Mouse (Mus musculus) left cerebral cortex, adult 9 months (tissue): ENCODE measurements around the gene Egfr.

Experiments used
- DNase-seq, 2 experiments: peaks; one replicate each; pipeline ENCODE4 v3.0.0; 2022; ENCODE audit warnings: low spot score in 2 of 2

Gene Egfr

DNA sequence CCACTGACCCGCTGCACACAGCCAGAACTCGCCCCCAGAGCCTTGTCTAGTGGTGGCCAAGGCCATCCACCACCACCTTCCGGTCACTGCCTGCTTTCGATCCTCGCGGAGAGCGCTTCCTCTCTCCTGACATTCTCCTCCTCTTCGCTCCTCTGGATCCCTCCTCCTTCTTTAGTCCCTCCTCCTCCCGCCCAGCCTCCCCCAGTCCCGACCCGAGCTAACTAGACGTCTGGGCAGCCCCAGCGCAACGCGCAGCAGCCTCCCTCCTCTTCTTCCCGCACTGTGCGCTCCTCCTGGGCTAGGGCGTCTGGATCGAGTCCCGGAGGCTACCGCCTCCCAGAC is at the start of gene Egfr:
TSS of gene Egfr (plus strand) at position 197 of the 342 bp plus-strand sequence.
- no peak for DNase-seq

DNA sequence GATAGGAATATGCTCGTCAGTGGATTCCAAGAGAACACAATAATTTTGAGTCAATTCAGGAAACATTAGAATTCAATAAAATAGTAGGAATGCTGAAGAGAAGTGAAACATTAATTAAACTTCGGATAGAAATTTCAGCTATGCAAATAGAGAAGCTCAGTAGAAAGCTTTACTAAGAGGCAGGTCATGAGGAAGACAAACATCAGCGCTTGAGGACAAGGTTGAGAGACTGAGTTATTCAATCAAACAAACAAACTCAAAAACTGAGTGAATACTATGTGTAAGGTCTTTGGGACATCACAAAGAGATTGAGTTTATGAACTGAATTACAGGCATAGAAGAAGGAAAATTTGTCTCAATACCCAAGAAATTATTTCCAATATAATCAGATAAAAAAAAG is 48.8 kb upstream of the Egfr start:
- DNase-seq = no peak

DNA sequence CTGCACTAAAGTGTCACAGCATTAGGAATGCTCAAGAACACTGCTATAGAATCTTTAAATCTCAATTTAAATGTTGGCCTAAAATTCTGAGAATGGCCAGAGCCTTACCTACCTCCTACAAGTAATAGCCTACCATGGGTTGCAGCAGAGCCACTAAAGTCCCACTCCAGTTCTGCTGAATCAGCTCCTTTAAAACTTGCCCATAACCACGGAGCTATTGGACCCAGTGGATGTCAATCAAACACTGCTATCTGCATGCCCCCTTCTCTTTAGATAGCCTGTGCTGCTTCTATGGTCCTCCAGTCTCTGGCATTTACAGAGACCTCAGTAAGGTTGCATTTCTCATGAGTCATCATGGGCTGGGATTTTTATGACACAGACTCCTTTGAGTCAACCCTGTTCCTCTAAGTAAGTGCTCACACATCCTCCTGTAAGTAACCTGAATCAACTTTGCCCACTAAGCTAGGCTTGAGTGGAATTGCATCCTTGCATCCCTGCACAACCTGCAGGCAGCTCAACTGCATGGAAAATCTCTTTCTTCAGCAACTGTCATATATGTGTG is 16.8 kb upstream of the Egfr start:
- no peak for DNase-seq

DNA sequence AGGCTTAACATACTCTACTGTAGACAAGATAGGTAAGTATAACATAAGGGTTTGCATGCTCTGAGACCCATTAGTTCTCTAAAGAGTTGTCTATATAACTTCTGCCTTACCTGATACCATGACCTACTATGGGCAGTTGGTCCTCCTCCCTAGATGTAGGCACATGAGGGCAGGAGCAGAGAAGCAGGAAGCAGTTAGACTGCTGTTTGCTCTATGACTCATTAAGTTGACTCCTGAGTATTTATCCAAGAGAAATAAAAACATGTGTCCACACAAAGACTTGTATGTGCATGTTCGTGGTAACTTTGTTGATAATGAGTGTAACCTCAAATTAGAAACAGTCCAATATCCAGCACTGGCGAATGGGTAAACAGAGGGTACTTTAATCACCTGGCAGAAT is 14.7 kb upstream of the Egfr start:
- no peak for DNase-seq

DNA sequence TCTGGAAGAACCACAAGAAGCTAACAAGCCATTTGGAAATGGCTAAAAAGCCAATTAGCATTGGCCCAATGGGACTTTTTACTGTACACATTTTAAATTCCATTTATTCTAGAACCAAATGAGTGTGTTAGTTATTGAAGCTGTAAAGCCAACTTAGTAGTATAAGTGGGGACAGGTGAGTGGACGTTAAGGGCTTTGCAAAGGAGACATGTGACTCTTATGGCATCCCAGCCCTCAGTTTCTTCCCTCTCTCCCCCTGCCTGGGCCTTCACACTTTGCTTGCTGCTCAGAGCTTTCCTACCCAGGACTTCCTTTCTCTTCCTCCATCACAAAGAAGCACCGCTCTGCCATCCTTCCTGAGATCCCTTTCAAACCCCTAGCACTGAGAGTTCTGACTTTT is 13.3 kb upstream of the Egfr start:
- no peak for DNase-seq

DNA sequence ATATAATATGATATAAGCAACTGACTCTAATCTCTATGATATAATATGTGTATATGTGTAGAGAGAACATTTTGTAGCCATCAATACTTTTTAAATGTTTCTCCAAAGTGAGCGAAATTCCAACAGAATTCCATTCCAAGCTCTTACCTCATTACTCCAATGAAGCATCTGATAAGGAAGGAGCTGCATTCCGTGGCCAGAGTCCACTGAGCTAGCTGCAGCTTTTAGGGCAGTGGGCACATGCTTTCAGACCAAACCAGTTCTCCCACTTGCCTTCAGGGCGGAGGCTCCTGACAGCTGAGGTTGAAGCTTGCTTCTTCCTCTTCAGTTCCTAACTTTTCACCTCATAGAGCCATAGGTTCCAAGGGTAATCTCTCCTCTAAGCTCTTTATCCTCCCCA is 12.8 kb upstream of the Egfr start:
- no peak for DNase-seq

DNA sequence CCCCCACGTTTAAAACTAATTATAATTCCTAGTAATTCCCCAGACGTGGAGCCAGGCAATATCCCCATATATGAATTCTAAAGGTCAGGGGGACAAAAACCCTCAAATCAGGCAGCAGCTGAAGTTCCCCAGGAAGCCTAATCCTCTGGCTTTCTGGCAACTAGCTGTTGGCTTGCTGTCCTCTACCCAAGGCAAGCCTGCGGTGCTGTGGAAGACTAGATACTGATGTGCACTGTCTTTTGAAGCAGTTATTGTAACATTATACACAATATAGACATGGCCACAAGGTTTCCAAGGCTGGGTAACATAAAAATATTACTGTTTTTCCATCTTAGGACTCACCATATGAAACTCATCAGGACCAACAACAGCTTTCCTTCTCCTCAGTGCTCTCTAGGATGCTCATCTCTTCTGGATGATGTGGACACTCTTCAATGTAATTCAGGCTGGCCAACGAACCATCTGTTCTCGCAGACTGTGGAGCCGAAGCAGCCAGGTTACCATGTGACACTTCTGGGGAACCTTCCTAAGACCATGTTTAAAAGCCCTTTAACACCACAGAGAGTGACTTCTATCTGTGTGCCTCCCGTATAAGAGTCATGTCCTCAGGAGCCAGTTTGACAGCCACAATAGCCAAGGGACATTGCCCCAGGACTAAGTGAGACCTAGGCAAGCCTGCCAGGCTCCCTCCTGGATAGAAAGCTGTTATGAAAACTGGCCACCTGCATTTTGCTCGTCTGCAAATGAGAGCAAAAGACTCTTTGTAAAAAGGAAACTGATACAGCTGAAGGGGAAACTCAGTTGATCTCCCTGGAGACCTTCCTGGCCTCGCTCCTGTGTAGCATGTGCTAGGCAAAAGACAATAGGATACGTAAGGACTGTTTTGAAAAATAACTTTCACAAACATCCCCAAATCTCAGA is 11.1 kb upstream of the Egfr start:
- DNase-seq = no peak

DNA sequence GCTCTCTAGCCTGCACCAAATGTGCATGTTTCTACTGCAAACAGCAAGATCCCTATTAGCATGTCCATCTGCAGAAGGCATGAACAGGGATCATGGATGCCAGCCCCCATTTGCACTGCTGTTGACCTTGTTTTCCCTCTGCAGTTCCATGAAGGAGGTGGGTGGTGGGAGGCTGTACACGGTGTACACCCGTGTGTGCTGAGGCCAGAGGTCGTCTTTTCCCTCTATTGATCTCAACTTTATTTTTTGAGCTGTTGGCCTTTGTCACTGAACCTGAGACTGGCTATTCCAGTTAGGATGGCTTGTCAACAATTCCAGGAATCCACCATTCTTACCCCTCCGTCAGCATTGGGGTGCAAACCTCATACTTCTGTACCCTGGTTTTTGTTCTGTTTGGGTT is 9.8 kb upstream of the Egfr start:
- no peak for DNase-seq

DNA sequence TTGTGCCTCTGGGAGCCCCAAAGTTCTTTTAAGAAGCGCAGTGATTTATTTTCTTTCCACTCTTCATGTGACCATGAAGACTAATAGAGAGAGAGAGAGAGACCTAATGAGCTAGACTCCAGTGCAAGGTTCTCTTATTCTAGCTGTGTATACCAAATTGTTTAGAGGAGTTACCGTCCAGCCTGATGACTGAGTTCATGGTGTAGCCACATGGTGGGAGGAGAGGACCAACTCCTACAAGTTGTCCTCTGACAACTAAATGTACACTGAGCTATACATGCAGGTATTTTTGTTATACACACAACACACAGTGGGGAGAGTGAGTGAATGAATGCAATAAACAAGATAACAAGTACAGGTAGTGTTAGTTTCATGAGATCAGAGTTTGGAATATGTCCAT is 9.2 kb upstream of the Egfr start:
- DNase-seq = no peak

DNA sequence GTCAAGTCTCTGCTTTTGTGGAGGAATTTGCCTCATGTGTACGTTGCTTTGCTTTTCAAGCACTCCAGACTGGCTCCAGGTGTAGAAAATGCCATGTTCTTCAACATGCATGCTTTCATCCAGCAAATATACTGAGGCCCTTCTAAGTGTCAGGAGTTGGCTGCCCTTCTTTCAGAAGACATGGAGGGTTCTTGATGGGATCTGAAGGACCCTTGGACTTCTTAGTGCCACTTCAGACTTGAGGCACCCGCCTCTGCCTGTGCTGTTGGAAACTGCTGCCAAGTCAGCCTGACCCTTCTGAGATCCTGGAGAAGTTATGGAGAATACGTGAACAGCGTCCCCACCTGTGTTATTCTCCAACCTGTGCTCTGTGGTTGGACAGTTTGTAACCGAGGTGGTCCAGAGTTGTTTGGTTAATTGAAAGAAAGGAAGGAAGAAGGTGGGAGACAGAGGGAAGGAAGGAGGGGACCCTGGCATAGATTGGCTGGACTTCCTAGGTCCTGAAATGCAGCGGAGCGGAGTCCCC is 483 bp upstream of the Egfr start:
- no peak for DNase-seq

DNA sequence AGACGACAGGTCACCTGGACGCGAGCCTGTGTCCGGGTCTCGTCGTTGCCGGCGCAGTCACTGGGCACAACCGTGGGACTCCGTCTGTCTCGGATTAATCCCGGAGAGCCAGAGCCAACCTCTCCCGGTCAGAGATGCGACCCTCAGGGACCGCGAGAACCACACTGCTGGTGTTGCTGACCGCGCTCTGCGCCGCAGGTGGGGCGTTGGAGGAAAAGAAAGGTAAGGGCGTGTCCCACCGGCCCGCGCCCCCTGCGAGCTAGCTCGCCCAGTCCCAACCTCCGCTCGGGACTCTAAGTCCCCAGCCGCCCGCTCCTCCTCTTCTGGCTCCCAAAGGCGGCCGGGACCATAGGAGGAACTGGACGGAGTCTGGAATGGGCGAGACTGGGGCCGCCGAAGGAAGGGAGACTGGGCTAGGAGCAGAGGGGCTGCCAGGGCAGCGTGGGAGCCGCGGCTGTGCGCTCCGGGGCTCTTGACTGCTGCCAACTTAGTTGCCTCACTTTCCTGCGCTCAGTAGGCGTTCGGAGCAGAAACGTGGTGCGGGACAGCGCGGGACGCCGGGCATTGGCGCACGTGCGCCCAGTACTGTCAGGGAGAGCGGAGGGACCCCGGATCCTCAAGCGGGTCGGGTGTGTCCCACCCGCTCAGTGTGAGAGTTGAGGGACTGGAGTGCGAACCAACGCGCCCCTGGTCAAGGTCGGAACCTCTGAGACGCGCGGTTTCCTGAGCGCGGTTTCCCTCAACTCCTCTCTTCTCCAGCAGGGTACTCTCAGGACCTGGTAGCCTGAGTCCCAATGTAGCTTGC is 548 bp downstream of the Egfr start:
- no peak for DNase-seq

DNA sequence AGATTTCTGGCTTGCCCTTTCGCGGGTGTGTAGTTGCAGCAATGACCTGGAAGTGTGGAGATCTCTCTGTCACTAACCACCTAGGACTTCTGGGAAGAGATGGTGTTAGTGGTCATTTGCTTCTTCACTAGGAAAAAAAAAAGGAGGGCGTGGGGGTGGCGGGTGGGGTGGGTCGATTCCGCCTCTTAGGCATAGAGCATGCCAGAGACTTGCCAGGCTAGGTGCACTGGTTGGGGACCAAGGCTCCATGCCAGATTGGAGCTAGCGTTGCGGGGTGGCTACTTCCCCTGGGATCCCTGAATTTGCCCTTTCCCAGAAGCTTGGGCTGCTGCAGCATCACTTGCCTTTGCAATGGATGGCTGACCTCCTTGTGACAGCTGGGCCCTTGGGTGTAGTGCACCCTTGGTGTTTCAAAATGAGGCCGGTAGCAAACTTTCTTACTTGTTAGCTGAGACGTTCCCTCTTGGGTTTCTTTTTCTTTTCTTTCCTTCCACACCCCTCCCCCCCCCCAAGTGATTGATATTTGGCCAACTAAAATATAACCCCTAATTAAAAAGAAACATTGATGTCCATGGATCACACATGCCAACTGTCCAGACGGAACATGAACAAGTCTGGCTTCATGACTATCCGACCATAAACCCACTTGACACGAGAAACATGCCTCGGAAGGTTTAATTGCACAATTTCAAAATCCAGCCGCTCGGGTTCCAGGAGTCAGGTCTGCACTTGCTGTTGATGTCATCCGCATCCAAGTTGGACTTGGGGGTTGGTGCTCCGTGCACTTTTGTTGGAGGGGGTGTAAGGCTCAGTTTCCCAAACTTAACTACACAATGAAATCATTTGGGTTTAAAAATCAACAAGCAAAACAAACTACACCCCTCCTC is 1.4 kb downstream of the Egfr start:
- no peak for DNase-seq

DNA sequence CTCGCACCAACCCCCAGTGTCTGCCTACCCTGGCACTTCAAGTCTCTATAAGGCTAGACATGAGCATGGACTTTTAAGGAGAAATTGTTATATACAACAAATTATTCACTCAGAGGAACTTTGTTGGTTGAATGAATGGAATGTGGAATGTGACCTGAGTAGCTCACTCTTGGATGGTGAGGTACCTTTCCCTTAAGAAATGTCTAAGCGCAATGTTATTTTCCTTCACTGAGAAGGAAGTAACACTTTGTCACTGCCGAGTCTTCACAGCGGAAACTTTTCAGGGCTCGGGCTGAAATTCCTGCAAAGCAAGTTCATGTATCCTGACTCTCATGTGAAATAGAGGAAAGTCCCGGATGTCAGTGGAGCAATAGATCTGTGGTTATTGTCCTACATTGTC is 7.9 kb downstream of the Egfr start:
- DNase-seq = no peak

DNA sequence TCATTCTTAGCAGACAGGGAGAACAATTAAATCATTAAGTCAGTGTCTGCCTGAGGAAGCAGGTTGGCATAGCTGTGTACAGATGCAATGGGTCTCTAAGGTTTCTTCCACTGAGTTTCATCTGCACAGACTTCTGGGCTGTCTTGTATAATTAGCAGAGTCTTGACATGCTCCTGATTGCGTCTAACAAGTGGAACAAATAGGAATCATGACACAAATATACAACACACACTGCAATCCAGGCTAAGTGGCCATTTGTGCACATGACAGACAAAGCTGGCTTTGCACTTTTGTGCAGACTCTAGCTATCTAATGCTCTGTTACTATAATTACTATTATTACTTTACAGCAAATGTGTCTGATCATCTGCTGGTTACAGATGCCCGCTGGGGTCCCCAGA is 9.2 kb downstream of the Egfr start:
- no peak for DNase-seq

DNA sequence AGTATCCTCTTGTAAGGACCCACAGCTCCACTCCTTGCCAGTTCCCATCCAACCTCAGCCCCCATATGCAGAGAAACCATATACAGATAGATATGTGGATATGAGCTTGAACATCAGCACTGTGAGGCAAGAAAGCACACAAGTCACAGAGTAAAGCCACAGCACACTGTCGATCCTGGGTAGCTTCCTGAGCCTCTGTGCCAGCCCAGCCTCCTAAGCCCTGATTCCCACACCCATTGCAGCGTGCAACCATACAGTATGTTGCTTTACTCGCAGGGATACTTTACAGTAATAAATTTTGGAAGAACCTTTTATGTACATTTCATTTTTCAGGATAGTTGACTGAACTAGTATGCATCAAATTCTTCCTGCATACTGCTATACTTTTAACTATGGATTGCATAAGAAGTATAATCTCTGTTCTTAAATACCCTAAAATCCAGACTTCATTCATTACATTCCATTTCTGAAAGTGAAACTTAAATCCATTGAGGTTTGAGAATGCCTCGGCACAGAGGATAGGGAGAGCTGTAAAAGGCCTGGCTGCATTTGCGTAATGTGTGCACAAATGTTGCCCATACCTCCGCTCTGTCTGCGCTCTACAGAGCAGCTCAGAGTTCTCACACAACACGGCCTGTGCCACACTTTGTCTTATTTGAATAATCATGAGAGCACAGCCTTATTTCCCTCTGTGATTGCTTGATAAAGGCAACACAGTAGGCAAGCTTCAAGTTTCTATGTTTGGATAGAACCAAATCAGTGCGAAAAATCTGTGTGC is 14.2 kb downstream of the Egfr start:
- no peak for DNase-seq

DNA sequence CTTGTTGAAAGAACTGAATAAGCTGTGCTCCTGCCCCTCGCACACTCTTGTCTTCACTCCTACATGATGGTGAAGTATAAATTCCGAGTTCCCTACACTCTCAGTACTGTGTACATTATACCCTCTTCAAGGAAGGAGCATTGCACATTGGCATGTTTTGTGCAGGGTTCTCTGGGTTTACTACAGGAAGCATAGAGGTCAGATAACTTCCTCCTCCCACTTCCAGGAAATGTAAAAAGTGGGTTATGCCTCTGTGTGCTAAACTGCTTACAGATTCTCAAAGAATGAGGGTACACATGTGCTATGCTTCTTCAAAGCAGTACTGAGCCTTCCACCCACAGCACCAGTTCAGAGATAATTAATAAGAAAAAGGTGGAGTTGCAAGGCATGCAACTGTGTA is 16.0 kb downstream of the Egfr start:
- DNase-seq = no peak

DNA sequence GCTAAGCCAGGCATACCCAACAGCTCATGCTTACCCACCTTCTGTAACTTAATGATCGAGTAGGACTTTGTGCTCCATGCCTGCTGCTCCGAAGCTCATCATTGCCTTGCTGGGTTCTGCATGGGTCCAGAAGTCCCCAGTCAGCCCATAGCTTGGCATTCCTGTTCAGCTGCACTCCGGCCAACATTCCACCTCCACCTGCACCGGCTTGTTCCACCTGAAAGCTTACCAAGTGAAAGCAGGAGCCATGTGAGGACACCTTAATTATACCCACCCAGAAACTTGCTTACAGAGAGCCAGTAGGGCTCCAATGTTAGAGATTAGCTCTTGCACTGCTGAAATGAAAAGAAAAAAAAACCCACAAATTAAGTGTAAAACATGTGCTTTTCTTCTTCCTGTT is 17.3 kb downstream of the Egfr start:
- DNase-seq = no peak

DNA sequence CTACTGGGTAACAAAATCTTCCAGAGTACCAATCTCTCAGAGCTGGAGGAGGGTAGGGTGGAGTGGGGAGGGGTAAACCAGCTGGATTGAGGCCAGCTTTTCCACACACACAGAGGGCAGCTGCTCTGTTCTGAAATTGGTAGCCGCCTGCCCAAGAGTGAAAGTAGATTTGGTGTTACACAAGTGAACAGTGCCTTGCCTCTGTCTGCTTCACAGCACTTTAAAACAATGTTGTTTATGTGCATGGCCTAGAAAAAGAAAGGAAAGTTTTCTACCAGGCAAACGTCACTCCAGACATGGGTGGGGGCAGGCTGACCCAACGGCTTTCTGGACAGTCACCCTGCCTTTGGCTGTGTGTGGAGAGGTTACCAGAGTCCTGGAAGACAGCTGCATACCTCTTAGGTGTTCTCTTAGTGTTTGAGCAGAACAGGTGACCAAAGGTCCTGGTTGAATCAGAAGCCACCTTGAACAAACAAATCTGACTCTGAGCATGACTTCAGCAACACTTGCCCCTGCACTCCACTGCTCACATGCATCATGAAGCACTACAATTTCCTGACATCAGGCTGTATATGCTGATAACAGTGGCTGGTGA is 17.8 kb downstream of the Egfr start:
- DNase-seq = no peak

DNA sequence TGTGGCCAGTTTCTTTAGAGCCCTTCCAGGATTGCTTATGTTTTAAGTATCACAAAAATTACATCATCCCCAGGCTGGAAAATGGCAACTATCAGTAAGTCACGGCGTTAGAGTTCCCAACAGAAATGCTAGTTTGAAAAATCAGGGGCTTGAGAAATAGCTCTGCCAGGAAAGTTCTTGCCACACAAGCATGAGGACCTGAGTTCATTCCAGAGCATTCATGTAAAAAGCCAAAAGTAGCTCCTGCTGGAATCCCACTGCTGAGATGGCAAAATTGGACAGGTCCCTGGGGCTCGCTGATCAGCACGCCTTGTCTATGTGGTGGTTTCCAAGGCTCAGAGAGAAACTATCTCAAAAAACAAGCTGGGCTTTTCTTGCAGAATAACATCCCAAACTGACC is 19.0 kb downstream of the Egfr start:
- no peak for DNase-seq

DNA sequence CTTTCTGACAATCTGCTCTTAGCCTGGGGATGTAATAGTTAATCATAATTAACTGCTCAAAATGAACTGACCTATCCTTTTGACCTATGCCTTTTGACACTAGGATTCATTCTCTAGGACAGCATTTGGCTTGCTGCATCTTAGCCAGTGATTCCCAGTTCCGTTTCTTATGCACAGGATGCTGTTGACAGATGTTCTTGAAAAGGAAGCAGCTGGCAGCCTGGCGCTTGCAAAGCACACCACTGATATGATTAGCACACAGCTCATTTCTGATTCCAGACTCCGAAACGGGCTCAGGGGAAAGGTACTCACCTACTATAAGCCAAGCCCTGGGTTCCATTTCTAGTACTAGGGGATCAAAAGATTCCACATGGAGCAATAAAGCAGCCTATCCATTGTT is 20.7 kb downstream of the Egfr start:
- no peak for DNase-seq
